Mouse (Mus musculus) kidney, embryonic 15.5 days (tissue): ENCODE data around the gene Krtap4-13. TPM values are rescaled to one million over a fixed set of nuclear protein-coding genes. Genes with fewer than 3 reads are reported as not detected.
"Not testable (repeated sequence)": the region's sequence is repeated elsewhere in the genome, so short reads cannot be mapped to it uniquely, and the experiment has no call there.

Source experiments
- ATAC-seq: fragments of 200-750 bp; cut with Nextera tagmentation; replicated peaks from 2 replicates; pipeline ENCODE4 v1.8.0; 2017; ENCODE audit warnings: moderate TSS enrichment; ENCODE audit not compliant: low FRiP score
- H3K27ac ChIP-seq: fragments of 300-500 bp; sonication (generic); 2 replicates; pipeline ENCODE4 v1.5.1; 2015; ENCODE audit warnings: mild to moderate bottlenecking, inconsistent platforms
- H3K27me3 ChIP-seq: fragments of 300-500 bp; sonication (generic); 2 replicates; pipeline ENCODE4 v1.6.1; 2015; ENCODE audit warnings: inconsistent platforms
- H3K36me3 ChIP-seq: fragments of 300-500 bp; sonication (generic); 2 replicates; pipeline ENCODE4 v1.6.1; 2015; ENCODE audit warnings: inconsistent platforms
- H3K4me1 ChIP-seq: fragments of 300-500 bp; sonication (generic); 2 replicates; pipeline ENCODE4 v1.6.1; 2015; ENCODE audit warnings: inconsistent platforms
- H3K4me2 ChIP-seq: fragments of 300-500 bp; sonication (generic); 2 replicates; pipeline ENCODE4 v1.6.1; 2015; ENCODE audit warnings: moderate library complexity, mild to moderate bottlenecking, inconsistent platforms
- H3K4me3 ChIP-seq: fragments of 300-500 bp; sonication (generic); replicated peaks from 2 replicates; pipeline ENCODE4 v1.5.1; 2015; ENCODE audit warnings: mild to moderate bottlenecking, inconsistent platforms
- H3K9ac ChIP-seq: fragments of 300-500 bp; sonication (generic); 2 replicates; pipeline ENCODE4 v1.6.1; 2015; ENCODE audit warnings: mild to moderate bottlenecking, inconsistent platforms
- H3K9me3 ChIP-seq: fragments of 300-500 bp; sonication (generic); replicated peaks from 2 replicates; pipeline ENCODE4 v1.6.1; 2016; ENCODE audit warnings: inconsistent platforms
- WGBS: fragments of 180-500 bp; shearing (Covaris S2); methylation state at CpG from one replicate; pipeline ENCODE4 v1.1.7; 2015; ENCODE audit warnings: mixed read lengths; 5-methylcytosine and 5-hydroxymethylcytosine counted together
- polyA plus RNA-seq: library from polyadenylated mRNA; unstranded; fragments of >200 nt; fragmentation: Nextera tagmentation; extraction: Ambion mirVana; gene quantifications from 2 replicates; pipeline ENCODE4 v1.2.1, GENCODE M21; 2015

Krtap4-13 gene
- polyA plus RNA-seq, 1 experiment from 2014 or later = not detected

DNA sequence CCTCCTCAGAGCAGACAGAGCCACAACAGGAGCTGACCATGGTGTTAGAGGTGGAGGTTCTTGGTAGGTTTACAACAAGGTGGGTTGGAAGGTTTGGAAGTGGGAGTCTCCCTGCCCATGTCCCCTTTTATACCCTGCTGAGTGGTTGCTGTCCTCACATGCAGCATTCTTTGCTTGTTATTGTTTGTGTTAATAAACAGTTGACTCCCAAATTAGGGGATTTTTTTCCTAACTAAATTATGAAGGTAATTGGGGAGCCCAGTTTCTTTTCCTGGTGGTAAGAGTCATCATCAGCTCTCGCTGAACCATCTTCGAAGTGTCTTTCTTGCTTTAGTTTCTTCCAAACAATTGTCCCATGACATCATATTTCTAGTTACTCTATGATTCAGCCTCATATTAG, 29.1 kb downstream of the Krtap4-13 start, which contains the start of gene Krtap4-8:
Gene Krtap4-8, minus strand, starts transcription at position 101 of the 400 bp plus-strand sequence.
- H3K4me2 ChIP-seq = no peak within 1 kb of the TSS
- no peak for ATAC-seq
- H3K36me3 ChIP-seq = no peaks in the 10 kb centered on the region
- H3K27ac ChIP-seq = no peak within 1 kb of the TSS
- H3K9me3 ChIP-seq = no peaks in the 10 kb centered on the region
- H3K4me1 ChIP-seq = peaks cover 5% of the 10 kb centered on the region; the same call in 1 of the 2 replicates
- H3K4me3 ChIP-seq = no peak within 1 kb of the TSS
- 93% methylated on average over 2 of the region's 2 CpGs for WGBS
- no peaks in the 10 kb centered on the region for H3K27me3 ChIP-seq
- H3K9ac ChIP-seq = no peak within 1 kb of the TSS

DNA sequence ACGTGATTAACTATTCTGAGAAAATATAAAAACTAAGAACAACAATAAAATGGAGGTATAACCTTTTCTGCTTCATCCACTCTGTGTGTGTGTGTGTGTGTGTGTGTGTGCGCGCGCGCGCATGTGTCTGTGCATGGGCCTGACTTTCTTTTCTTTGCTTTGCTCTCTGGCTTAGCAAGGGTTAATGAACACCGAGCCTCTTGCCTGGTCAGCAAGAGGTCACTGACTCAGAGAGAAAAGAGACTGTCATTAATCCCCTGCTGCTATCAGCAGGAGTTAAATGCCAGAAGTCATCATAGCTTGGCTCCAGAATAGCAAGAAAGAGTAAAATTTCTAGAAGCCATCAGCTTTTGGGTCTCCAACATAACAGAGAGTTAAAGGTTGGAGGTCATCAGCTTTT, 31.3 kb downstream of the Krtap4-13 start:
- no peak for ATAC-seq
- no peak overlapping the region for H3K4me3 ChIP-seq
- H3K27me3 ChIP-seq = no peaks in the 10 kb centered on the region
- H3K9ac ChIP-seq = no peak overlapping the region
- H3K27ac ChIP-seq = no peak overlapping the region
- no peaks in the 10 kb centered on the region for H3K36me3 ChIP-seq
- 65% methylated on average over 7 of the region's 7 CpGs for WGBS
- peaks cover 5% of the 10 kb centered on the region; the same call in 1 of the 2 replicates for H3K4me1 ChIP-seq
- no peaks in the 10 kb centered on the region for H3K9me3 ChIP-seq
- no peak overlapping the region for H3K4me2 ChIP-seq

DNA sequence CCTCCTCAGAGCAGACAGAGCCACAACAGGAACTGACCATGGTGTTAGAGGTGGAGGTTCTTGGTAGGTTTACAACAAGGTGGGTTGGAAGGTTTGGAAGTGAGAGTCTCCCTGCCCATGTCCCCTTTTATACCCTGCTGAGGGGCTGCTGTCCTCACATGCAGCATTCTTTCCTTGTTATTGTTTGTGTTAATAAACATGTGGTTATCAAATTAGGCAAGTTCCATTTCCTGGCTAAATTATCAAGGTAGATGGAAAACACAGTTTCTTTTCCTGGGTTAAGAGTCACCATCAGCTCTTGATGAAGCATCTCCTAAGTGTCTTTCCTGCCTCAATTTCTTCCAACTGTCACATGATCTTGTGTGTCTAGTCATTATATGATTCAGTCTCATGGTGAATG, 36.9 kb downstream of the Krtap4-13 start, which contains the start of gene Gm11595:
Gene Gm11595, minus strand, starts transcription at position 101 of the 400 bp plus-strand sequence.
- ATAC-seq, H3K4me2 ChIP-seq, H3K36me3 ChIP-seq: not testable (repeated sequence)

DNA sequence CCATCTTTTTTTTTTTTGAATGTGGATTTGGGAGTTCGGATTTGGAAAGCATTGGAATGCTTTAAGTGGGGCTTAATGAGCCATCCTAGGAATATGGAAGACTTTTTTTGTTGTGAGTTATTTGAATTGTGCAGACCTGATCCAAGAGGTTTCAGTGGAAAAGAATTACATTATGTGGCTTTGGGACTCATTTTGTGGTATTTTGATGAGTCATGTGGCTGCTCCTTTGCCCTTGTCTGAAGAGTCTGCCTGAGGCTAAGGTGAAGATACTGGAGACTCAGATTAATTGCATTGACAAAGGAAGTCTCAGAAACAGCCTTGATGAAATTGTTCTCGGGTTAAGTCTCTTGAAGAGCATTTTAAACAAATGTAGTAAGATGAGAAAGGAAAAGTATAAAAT, 41.3 kb downstream of the Krtap4-13 start:
- Histone ChIP-seq H3K9ac (no peak overlapping the region), H3K27ac (no peak overlapping the region), H3K4me1 (no peaks in the 10 kb centered on the region), H3K9me3 (no peaks in the 10 kb centered on the region), H3K36me3 (no peaks in the 10 kb centered on the region), H3K27me3 (no peaks in the 10 kb centered on the region), H3K4me3 (no peak overlapping the region), H3K4me2 (no peak overlapping the region)
- no peak for ATAC-seq
- 75% methylated on average over 2 of the region's 2 CpGs for WGBS

More for the DNA sequence above, 36.9 kb downstream of the Krtap4-13 start, which contains the start of gene Gm11595:
- H3K27ac ChIP-seq, H3K4me3 ChIP-seq, H3K9ac ChIP-seq, H3K4me1 ChIP-seq, H3K9me3 ChIP-seq, H3K27me3 ChIP-seq: not testable (repeated sequence)

Other genes with a start within 250 kb of the Krtap4-13 start
- gene Krtap3-1, start 243.3 kb downstream of the Krtap4-13 start, polyA plus RNA-seq = not detected in 2 replicates
- gene Krtap1-5, start 228.9 kb downstream of the Krtap4-13 start, polyA plus RNA-seq = not detected in 2 replicates
- gene Krtap1-4, start 226.2 kb downstream of the Krtap4-13 start, polyA plus RNA-seq = not detected in 2 replicates
- gene Krtap1-3, start 218.6 kb downstream of the Krtap4-13 start, polyA plus RNA-seq = not detected in 2 replicates
- not detected in 2 replicates for gene Krtap9-3, start 211.8 kb downstream of the Krtap4-13 start, polyA plus RNA-seq
- gene Gm11938, start 206.6 kb downstream of the Krtap4-13 start, polyA plus RNA-seq = not detected in 2 replicates
- not detected in 2 replicates for gene Gm11937, start 199.7 kb downstream of the Krtap4-13 start, polyA plus RNA-seq
- not detected in 2 replicates for gene Krtap2-4, start 195.0 kb downstream of the Krtap4-13 start, polyA plus RNA-seq
- gene Gm11562, start 189.5 kb downstream of the Krtap4-13 start, polyA plus RNA-seq = not detected in 2 replicates
- gene Krtap4-1, start 181.7 kb downstream of the Krtap4-13 start, polyA plus RNA-seq = not detected in 2 replicates
- gene Krtap4-2, start 174.8 kb downstream of the Krtap4-13 start, polyA plus RNA-seq = not detected in 2 replicates
- not detected in 2 replicates for gene Krtap4-7, start 165.8 kb downstream of the Krtap4-13 start, polyA plus RNA-seq
- gene Gm11555, start 159.7 kb downstream of the Krtap4-13 start, polyA plus RNA-seq = not detected in 2 replicates
- not detected in 2 replicates for gene Gm11563, start 150.9 kb downstream of the Krtap4-13 start, polyA plus RNA-seq
- gene Krtap4-6, start 143.9 kb downstream of the Krtap4-13 start, polyA plus RNA-seq = not detected in 2 replicates
- gene Gm14190, start 119.2 kb downstream of the Krtap4-13 start, polyA plus RNA-seq = not detected in 2 replicates
- not detected in 2 replicates for gene Gm14180, start 75.6 kb downstream of the Krtap4-13 start, polyA plus RNA-seq
- not detected in 2 replicates for gene Gm11595, start 37.0 kb downstream of the Krtap4-13 start, polyA plus RNA-seq
- gene Krtap4-8, start 29.2 kb downstream of the Krtap4-13 start, polyA plus RNA-seq = not detected in 2 replicates
- gene Krtap4-9, start 24.7 kb downstream of the Krtap4-13 start, polyA plus RNA-seq = not detected in 2 replicates
- not detected in 2 replicates for gene Gm11596, start 16.4 kb downstream of the Krtap4-13 start, polyA plus RNA-seq
- gene Gm11569, start 11.0 kb downstream of the Krtap4-13 start, polyA plus RNA-seq = not detected in 2 replicates
- gene Gm11554, start 5.4 kb downstream of the Krtap4-13 start, polyA plus RNA-seq = not detected in 2 replicates
- not detected in 2 replicates for gene Gm11564, start 5.8 kb upstream of the Krtap4-13 start, polyA plus RNA-seq
- not detected in 2 replicates for gene 2300003K06Rik, start 28.2 kb upstream of the Krtap4-13 start, polyA plus RNA-seq
- gene Krtap4-16, start 41.7 kb upstream of the Krtap4-13 start, polyA plus RNA-seq = not detected in 2 replicates
- gene Gm11568, start 48.0 kb upstream of the Krtap4-13 start, polyA plus RNA-seq = not detected in 2 replicates
- not detected in 2 replicates for gene Gm11559, start 54.6 kb upstream of the Krtap4-13 start, polyA plus RNA-seq
- gene Krtap9-1, start 63.5 kb upstream of the Krtap4-13 start, polyA plus RNA-seq = not detected in 2 replicates
- not detected in 2 replicates for gene Gm11567, start 69.3 kb upstream of the Krtap4-13 start, polyA plus RNA-seq
- not detected in 2 replicates for gene Krtap31-1, start 98.0 kb upstream of the Krtap4-13 start, polyA plus RNA-seq
- not detected in 2 replicates for gene Gm11565, start 104.9 kb upstream of the Krtap4-13 start, polyA plus RNA-seq
- not detected in 2 replicates for gene Krtap31-2, start 126.4 kb upstream of the Krtap4-13 start, polyA plus RNA-seq
- gene Krtap9-5, start 138.6 kb upstream of the Krtap4-13 start, polyA plus RNA-seq = not detected in 2 replicates
- gene Krtap29-1, start 169.2 kb upstream of the Krtap4-13 start, polyA plus RNA-seq = not detected in 2 replicates
- gene Krtap16-1, start 176.7 kb upstream of the Krtap4-13 start, polyA plus RNA-seq = not detected in 2 replicates
- gene Krtap17-1, start 184.1 kb upstream of the Krtap4-13 start, polyA plus RNA-seq = not detected in 2 replicates
- gene Krt33a, start 206.3 kb upstream of the Krtap4-13 start, polyA plus RNA-seq = not detected in 2 replicates
- gene Krt33b, start 220.0 kb upstream of the Krtap4-13 start, polyA plus RNA-seq = not detected in 2 replicates
- not detected in 2 replicates for gene Krt34, start 231.7 kb upstream of the Krtap4-13 start, polyA plus RNA-seq
- not detected in 2 replicates for gene Krt31, start 240.7 kb upstream of the Krtap4-13 start, polyA plus RNA-seq